Mouse (Mus musculus): ENCODE data around the gene Rbfox3. TPM values are rescaled to one million over a fixed set of nuclear protein-coding genes. Genes with fewer than 3 reads are reported as not detected.

Gene Rbfox3
- polyA plus RNA-seq, 1 experiment from 2014 or later = 55.2 TPM

GRCm38 (mm10) chr11:118767411-118767810 is 144.0 kb downstream of the Rbfox3 start:
- no peaks in the 10 kb centered on the region for H3K36me3 ChIP-seq
- H3K27me3 ChIP-seq = no peaks in the 10 kb centered on the region
- ATAC-seq (ENCODE audit: low FRiP score) = no peak
- H3K9me3 ChIP-seq = no peaks in the 10 kb centered on the region
- no peak overlapping the region for H3K4me3 ChIP-seq
- H3K27ac ChIP-seq = peak overlapping the region; percentile 74
- peak overlapping the region; percentile 10; the same call in 1 of the 2 replicates for H3K9ac ChIP-seq
- H3K4me1 ChIP-seq (replicated peaks) = peaks cover 61% of the 10 kb centered on the region
- no peak overlapping the region for H3K4me2 ChIP-seq
- WGBS = 52% methylated on average over 4 of the region's 4 CpGs

GRCm38 (mm10) chr11:118760296-118760988 is 151.0 kb downstream of the Rbfox3 start:
- H3K36me3 ChIP-seq = no peaks in the 10 kb centered on the region
- no peak for ATAC-seq (ENCODE audit: low FRiP score)
- H3K9me3 ChIP-seq = no peaks in the 10 kb centered on the region
- H3K9ac ChIP-seq = peak overlapping the region; percentile 53; the same call in 1 of the 2 replicates
- peak overlapping the region; percentile 85 for H3K27ac ChIP-seq
- H3K4me3 ChIP-seq = no peak overlapping the region
- H3K4me2 ChIP-seq = no peak overlapping the region
- H3K4me1 ChIP-seq (replicated peaks) = peaks cover 46% of the 10 kb centered on the region
- no peaks in the 10 kb centered on the region for H3K27me3 ChIP-seq
- WGBS = 53% methylated on average over 12 of the region's 12 CpGs

- Histone ChIP-seq H3K36me3 (no peaks in the 10 kb centered on the region), H3K27me3 (no peaks in the 10 kb centered on the region), H3K27ac (no peak overlapping the region), H3K9ac (no peak overlapping the region), H3K4me3 (no peak overlapping the region), H3K4me2 (no peak overlapping the region), H3K4me1 (replicated peaks) (peaks cover 54% of the 10 kb centered on the region), H3K9me3 (no peaks in the 10 kb centered on the region)
- 91% methylated on average over 8 of the region's 8 CpGs for WGBS
- ATAC-seq (ENCODE audit: low FRiP score) = no peak
Measured at GRCm38 (mm10) chr11:118759228-118759627, 152.2 kb downstream of the Rbfox3 start.

- ATAC-seq (ENCODE audit: low FRiP score) = no peak
Measured at GRCm38 (mm10) chr11:118758277-118758990, 153.0 kb downstream of the Rbfox3 start.

GRCm38 (mm10) chr11:118757488-118757887 is 153.9 kb downstream of the Rbfox3 start:
- H3K27me3 ChIP-seq = no peaks in the 10 kb centered on the region
- no peak for ATAC-seq (ENCODE audit: low FRiP score)
- H3K27ac ChIP-seq = peak overlapping the region; percentile 3; the same call in 1 of the 2 replicates
- H3K4me1 ChIP-seq (replicated peaks) = peaks cover 71% of the 10 kb centered on the region
- H3K9me3 ChIP-seq = no peaks in the 10 kb centered on the region
- WGBS = 65% methylated on average over 1 of the region's 1 CpGs
- no peak overlapping the region for H3K9ac ChIP-seq
- H3K4me3 ChIP-seq = no peak overlapping the region
- H3K4me2 ChIP-seq = no peak overlapping the region
- no peaks in the 10 kb centered on the region for H3K36me3 ChIP-seq

More at GRCm38 (mm10) chr11:118758277-118758990, 153.0 kb downstream of the Rbfox3 start:
- no peaks in the 10 kb centered on the region for H3K36me3 ChIP-seq
- H3K4me1 ChIP-seq (replicated peaks) = peaks cover 62% of the 10 kb centered on the region
- WGBS = 84% methylated on average over 10 of the region's 10 CpGs
- H3K27me3 ChIP-seq = no peaks in the 10 kb centered on the region
- no peak overlapping the region for H3K9ac ChIP-seq
- no peaks in the 10 kb centered on the region for H3K9me3 ChIP-seq
- no peak overlapping the region for H3K4me2 ChIP-seq
- H3K27ac ChIP-seq = no peak overlapping the region
- H3K4me3 ChIP-seq = no peak overlapping the region

- H3K27me3 ChIP-seq = no peaks in the 10 kb centered on the region
- no peak for ATAC-seq (ENCODE audit: low FRiP score)
- H3K9me3 ChIP-seq = no peaks in the 10 kb centered on the region
- peaks cover 76% of the 10 kb centered on the region for H3K4me1 ChIP-seq (replicated peaks)
- H3K36me3 ChIP-seq = no peaks in the 10 kb centered on the region
- WGBS = 63% methylated on average over 17 of the region's 17 CpGs
- H3K4me2 ChIP-seq = no peak overlapping the region
- H3K9ac ChIP-seq = peak overlapping the region; percentile 59; the same call in 1 of the 2 replicates
- no peak overlapping the region for H3K4me3 ChIP-seq
- H3K27ac ChIP-seq = peak overlapping the region; percentile 83
Measured at GRCm38 (mm10) chr11:118755003-118755402, 156.4 kb downstream of the Rbfox3 start.

- no peak overlapping the region for H3K4me3 ChIP-seq
- H3K9ac ChIP-seq = peak overlapping the region; percentile 59
- 66% methylated on average over 4 of the region's 4 CpGs for WGBS
- no peaks in the 10 kb centered on the region for H3K27me3 ChIP-seq
- peak overlapping the region; percentile 83 for H3K27ac ChIP-seq
- no peaks in the 10 kb centered on the region for H3K9me3 ChIP-seq
- H3K4me2 ChIP-seq = no peak overlapping the region
- no peaks in the 10 kb centered on the region for H3K36me3 ChIP-seq
- peak; percentile 41; the same call in 1 of the 2 replicates for ATAC-seq (ENCODE audit: low FRiP score)
- peaks cover 73% of the 10 kb centered on the region for H3K4me1 ChIP-seq (replicated peaks)
Measured at GRCm38 (mm10) chr11:118754535-118754934, 156.9 kb downstream of the Rbfox3 start.

- 52% methylated on average over 7 of the region's 7 CpGs for WGBS
- no peak overlapping the region for H3K9ac ChIP-seq
- H3K4me1 ChIP-seq (replicated peaks) = peaks cover 78% of the 10 kb centered on the region
- H3K36me3 ChIP-seq = no peaks in the 10 kb centered on the region
- no peaks in the 10 kb centered on the region for H3K9me3 ChIP-seq
- H3K4me2 ChIP-seq = no peak overlapping the region
- ATAC-seq (ENCODE audit: low FRiP score) = peak; percentile 62
- no peaks in the 10 kb centered on the region for H3K27me3 ChIP-seq
- no peak overlapping the region for H3K4me3 ChIP-seq
- H3K27ac ChIP-seq = peak overlapping the region; percentile 80
Measured at GRCm38 (mm10) chr11:118751879-118752616, 159.3 kb downstream of the Rbfox3 start.

GRCm38 (mm10) chr11:118750745-118751330 is 160.6 kb downstream of the Rbfox3 start:
- H3K9me3 ChIP-seq = no peaks in the 10 kb centered on the region
- H3K27ac ChIP-seq = peak overlapping the region; percentile 80
- no peak for ATAC-seq (ENCODE audit: low FRiP score)
- peaks cover 82% of the 10 kb centered on the region for H3K4me1 ChIP-seq (replicated peaks)
- no peaks in the 10 kb centered on the region for H3K36me3 ChIP-seq
- no peak overlapping the region for H3K4me3 ChIP-seq
- 75% methylated on average over 11 of the region's 11 CpGs for WGBS
- H3K4me2 ChIP-seq = no peak overlapping the region
- H3K27me3 ChIP-seq = no peaks in the 10 kb centered on the region
- H3K9ac ChIP-seq = no peak overlapping the region

- ATAC-seq (ENCODE audit: low FRiP score) = no peak
- Histone ChIP-seq H3K27me3 (no peaks in the 10 kb centered on the region), H3K4me2 (no peak overlapping the region), H3K9ac (no peak overlapping the region), H3K4me3 (no peak overlapping the region), H3K9me3 (no peaks in the 10 kb centered on the region), H3K36me3 (no peaks in the 10 kb centered on the region), H3K27ac (no peak overlapping the region), H3K4me1 (replicated peaks) (peaks cover 82% of the 10 kb centered on the region)
- WGBS = 89% methylated on average over 1 of the region's 1 CpGs
Measured at GRCm38 (mm10) chr11:118749541-118749940, 161.9 kb downstream of the Rbfox3 start.

GRCm38 (mm10) chr11:118748622-118749021 is 162.8 kb downstream of the Rbfox3 start:
- 57% methylated on average over 10 of the region's 10 CpGs for WGBS
- no peak overlapping the region for H3K9ac ChIP-seq
- H3K36me3 ChIP-seq = no peaks in the 10 kb centered on the region
- no peak for ATAC-seq (ENCODE audit: low FRiP score)
- H3K27me3 ChIP-seq = no peaks in the 10 kb centered on the region
- peaks cover 82% of the 10 kb centered on the region for H3K4me1 ChIP-seq (replicated peaks)
- no peaks in the 10 kb centered on the region for H3K9me3 ChIP-seq
- H3K4me2 ChIP-seq = no peak overlapping the region
- H3K4me3 ChIP-seq = no peak overlapping the region
- H3K27ac ChIP-seq = peak overlapping the region; percentile 52; the same call in 1 of the 2 replicates

GRCm38 (mm10) chr11:118745279-118745678 is 166.1 kb downstream of the Rbfox3 start:
- ATAC-seq (ENCODE audit: low FRiP score) = peak; percentile 40
- H3K4me2 ChIP-seq = peak overlapping the region; percentile 40
- H3K27me3 ChIP-seq = no peaks in the 10 kb centered on the region
- no peak overlapping the region for H3K9ac ChIP-seq
- peaks cover 80% of the 10 kb centered on the region for H3K4me1 ChIP-seq (replicated peaks)
- no peaks in the 10 kb centered on the region for H3K36me3 ChIP-seq
- H3K27ac ChIP-seq = peak overlapping the region; percentile 86
- H3K9me3 ChIP-seq = no peaks in the 10 kb centered on the region
- H3K4me3 ChIP-seq = no peak overlapping the region
